Mouse (Mus musculus) heart, adult 18-20 months (tissue): ENCODE data around the gene Cirbp. TPM values are rescaled to one million over a fixed set of nuclear protein-coding genes. Genes with fewer than 3 reads are reported as not detected.
"Not testable (repeated sequence)": the region's sequence is repeated elsewhere in the genome, so short reads cannot be mapped to it uniquely, and the experiment has no call there.

Experiments used
- DNase-seq, 2 experiments: peaks; one replicate each; pipeline ENCODE4 v3.0.0; 2021 to 2022; ENCODE audit warnings: mixed read lengths in 1 of 2
- total RNA-seq, 2 experiments: library from RNA; stranded (reverse); gene quantifications; 2 replicates each; pipeline ENCODE4 v1.2.3; 2021

Cirbp gene
- total RNA-seq, 2 experiments from 2014 or later, result 46.3 to 54.9 TPM

- not testable (repeated sequence) for DNase-seq
Observed at GRCm38 (mm10) chr10:80211547-80212103, 45.8 kb downstream of the Cirbp start.

DNA sequence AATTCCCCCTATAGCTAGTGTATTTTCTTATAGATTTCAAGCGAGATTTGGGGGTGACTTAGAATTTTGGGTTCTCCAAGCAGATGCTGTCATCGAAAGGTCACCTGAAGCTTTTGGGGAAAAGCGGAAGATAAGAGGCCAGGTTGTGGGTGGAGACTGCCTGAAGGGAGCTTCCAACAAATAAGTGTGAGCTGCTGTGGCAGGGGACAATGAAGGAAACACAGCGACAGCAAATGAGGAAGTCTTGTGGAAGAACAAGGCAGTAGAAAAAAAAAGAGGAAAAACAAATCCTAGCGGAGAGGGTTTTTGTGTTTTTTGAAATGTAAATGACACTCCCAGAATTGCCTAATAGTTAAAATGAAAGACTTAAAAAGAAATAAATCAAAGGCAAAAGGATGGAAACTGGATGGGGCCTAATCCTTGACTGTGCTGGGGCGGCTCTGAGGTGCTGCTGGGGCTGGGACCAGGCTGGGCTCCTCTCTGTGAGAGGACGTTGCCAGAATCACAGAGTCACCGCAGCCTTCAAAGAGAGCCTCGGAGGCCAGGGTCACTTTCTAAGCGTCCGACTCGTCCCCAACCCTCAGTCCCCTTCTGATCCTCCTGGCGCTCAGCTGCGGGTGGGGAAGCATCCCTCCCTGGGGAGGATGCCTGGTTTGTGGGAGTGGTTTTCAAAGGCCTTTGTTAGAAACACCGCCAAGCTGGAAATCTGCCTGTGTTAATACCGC lies 49.4 kb downstream of the Cirbp start:
- DNase-seq, result no peak

GRCm38 (mm10) chr10:80220676-80221075 lies 54.9 kb downstream of the Cirbp start:
- DNase-seq, result no peak

Other genes starting within 250 kb of the Cirbp start
- under 1 TPM; 0.17 to 0.46 TPM for gene Kiss1r, start 249.0 kb upstream of the Cirbp start, total RNA-seq
- 10 to 100 TPM; 75.3 to 78.2 TPM for gene R3hdm4, start 244.8 kb upstream of the Cirbp start, total RNA-seq
- 1 to 10 TPM; 1.0 to 1.1 TPM for gene Arid3a, start 238.9 kb upstream of the Cirbp start, total RNA-seq
- 10 to 100 TPM; 33.1 to 33.6 TPM for gene Wdr18, start 205.8 kb upstream of the Cirbp start, total RNA-seq
- under 1 TPM; 0.57 to 0.67 TPM for gene Grin3b, start 195.3 kb upstream of the Cirbp start, total RNA-seq
- gene Tmem259, start 181.7 kb upstream of the Cirbp start, total RNA-seq, result 100 to 1,000 TPM; 120 TPM
- gene Cnn2, start 177.4 kb upstream of the Cirbp start, total RNA-seq, result 10 to 100 TPM; 28.3 to 32.6 TPM
- gene Abca7, start 169.5 kb upstream of the Cirbp start, total RNA-seq, result 1 to 10 TPM; 6.5 to 7.6 TPM
- gene Arhgap45, start 149.3 kb upstream of the Cirbp start, total RNA-seq, result 1 to 10 TPM; 3.1 to 8.7 TPM
- 10 to 100 TPM; 92.9 to 97.6 TPM for gene Polr2e, start 126.2 kb upstream of the Cirbp start, total RNA-seq
- gene Gpx4, start 118.8 kb upstream of the Cirbp start, total RNA-seq, result 1,000 to 10,000 TPM in 1 of 2 experiments, 100 to 1,000 TPM in 1; 983 to 1,022 TPM
- gene Sbno2, start 60.4 kb upstream of the Cirbp start, total RNA-seq, result 10 to 100 TPM in 1 of 2 experiments, 1 to 10 TPM in 1; 9.0 to 10.1 TPM
- gene Stk11, start 50.2 kb upstream of the Cirbp start, total RNA-seq, result 100 to 1,000 TPM; 127 to 149 TPM
- gene Atp5d, start 27.4 kb upstream of the Cirbp start, total RNA-seq, result 1,000 to 10,000 TPM; 1,096 to 1,108 TPM
- 1 to 10 TPM; 2.7 to 3.1 TPM for gene Cbarp, start 25.1 kb upstream of the Cirbp start, total RNA-seq
- gene Midn, start 17.7 kb upstream of the Cirbp start, total RNA-seq, result 100 to 1,000 TPM; 117 to 125 TPM
- gene 1600002K03Rik, start 7.0 kb downstream of the Cirbp start, total RNA-seq, result 1 to 10 TPM; 4.2 to 5.7 TPM
- gene Efna2, start 13.5 kb downstream of the Cirbp start, total RNA-seq, result 1 to 10 TPM in 1 of 2 experiments, under 1 TPM in 1; 0.98 to 1.3 TPM
- 10 to 100 TPM; 11.4 to 14.2 TPM for gene Mum1, start 60.4 kb downstream of the Cirbp start, total RNA-seq
- 1,000 to 10,000 TPM; 1,019 to 1,055 TPM for gene Ndufs7, start 83.1 kb downstream of the Cirbp start, total RNA-seq
- 10 to 100 TPM in 1 of 2 experiments, 1 to 10 TPM in 1; 8.9 to 14.8 TPM for gene Gamt, start 95.0 kb downstream of the Cirbp start, total RNA-seq
- 10 to 100 TPM; 46.9 to 58.8 TPM for gene Dazap1, start 95.5 kb downstream of the Cirbp start, total RNA-seq
- 100 to 1,000 TPM; 745 to 872 TPM for gene Rps15, start 126.5 kb downstream of the Cirbp start, total RNA-seq
- gene Apc2, start 130.0 kb downstream of the Cirbp start, total RNA-seq, result 1 to 10 TPM; 2.6 to 2.8 TPM
- gene 2310011J03Rik, start 154.6 kb downstream of the Cirbp start, total RNA-seq, result 10 to 100 TPM; 15.8 to 16.6 TPM
- 1 to 10 TPM; 1.3 TPM for gene Pcsk4, start 163.5 kb downstream of the Cirbp start, total RNA-seq
- gene Reep6, start 164.0 kb downstream of the Cirbp start, total RNA-seq, result 1 to 10 TPM; 4.8 to 5.3 TPM
- gene Adamtsl5, start 182.4 kb downstream of the Cirbp start, total RNA-seq, result 10 to 100 TPM; 75.6 to 80.1 TPM
- 1 to 10 TPM in 1 of 2 experiments, under 1 TPM in 1; 0.69 to 1.2 TPM for gene Plk5, start 190.5 kb downstream of the Cirbp start, total RNA-seq
- 1 to 10 TPM; 6.4 to 7.8 TPM for gene Mex3d, start 221.7 kb downstream of the Cirbp start, total RNA-seq
- gene Mbd3, start 233.6 kb downstream of the Cirbp start, total RNA-seq, result 10 to 100 TPM; 93.3 to 97.7 TPM
- 1,000 to 10,000 TPM; 1,809 to 1,881 TPM for gene Uqcr11, start 240.8 kb downstream of the Cirbp start, total RNA-seq